Mouse (Mus musculus): Measurements from ENCODE around the gene Mrpl53. TPM values are rescaled to one million over a fixed set of nuclear protein-coding genes. Genes with fewer than 3 reads are reported as not detected.
A peak's percentile ranks its signal among the peaks of the same experiment; 100 is the strongest.

Mrpl53 gene
- polyA plus RNA-seq, 1 experiment = 91.1 TPM

- no peak for DNase-seq
- Histone ChIP-seq H3K4me1 (ENCODE audit: control insufficient read depth, insufficient read depth, low read length) (no peaks in the 10 kb centered on the region), H3K27me3 (replicated peaks; ENCODE audit: control insufficient read depth, insufficient read depth, low read length) (0 out of 2 replicates have a peak, but pooled peaks cover 1% of the 10 kb centered on the region), H3K36me3 (ENCODE audit: control insufficient read depth, insufficient read depth, low read length) (no peaks in the 10 kb centered on the region), H3K27ac (ENCODE audit: insufficient read depth, low read depth, low read length) (no peak overlapping the region), H3K4me3 (ENCODE audit: insufficient read depth, low read depth, low read length) (no peak overlapping the region)
- WGBS = 53% methylated on average over 5 of the region's 5 CpGs
- TF ChIP-seq CTCF (conservative IDR thresholded peaks at IDR 0.05; ENCODE audit: insufficient read depth, insufficient read length, low read depth, low read length) (no peak), POLR2A (IDR thresholded peaks at IDR 0.05; ENCODE audit: low read depth, low read length) (no peak)
Observed at GRCm38 (mm10) chr6:83083497-83083896, 25.3 kb upstream of the Mrpl53 start.

- no peak for TF ChIP-seq POLR2A (IDR thresholded peaks at IDR 0.05; ENCODE audit: low read depth, low read length)
- no peak for TF ChIP-seq CTCF (conservative IDR thresholded peaks at IDR 0.05; ENCODE audit: insufficient read depth, insufficient read length, low read depth, low read length)
- peak; percentile 39 for DNase-seq
- no peaks in the 10 kb centered on the region for H3K36me3 ChIP-seq (ENCODE audit: control insufficient read depth, insufficient read depth, low read length)
- H3K4me1 ChIP-seq (ENCODE audit: control insufficient read depth, insufficient read depth, low read length) = no peaks in the 10 kb centered on the region
- no peak overlapping the region for H3K27ac ChIP-seq (ENCODE audit: insufficient read depth, low read depth, low read length)
- 30% methylated on average over 6 of the region's 6 CpGs for WGBS
- 0 out of 2 replicates have a peak, but pooled peaks cover 1% of the 10 kb centered on the region for H3K27me3 ChIP-seq (replicated peaks; ENCODE audit: control insufficient read depth, insufficient read depth, low read length)
- H3K4me3 ChIP-seq (ENCODE audit: insufficient read depth, low read depth, low read length) = no peak overlapping the region
Observed at GRCm38 (mm10) chr6:83084477-83084876, 24.4 kb upstream of the Mrpl53 start.

GRCm38 (mm10) chr6:83086121-83087035 lies 22.5 kb upstream of the Mrpl53 start, which contains the start of gene Lbx2:
Gene Lbx2 (plus strand): TSS chr6:83086367.
- no peaks in the 10 kb centered on the region for H3K4me1 ChIP-seq (ENCODE audit: control insufficient read depth, insufficient read depth, low read length)
- H3K27ac ChIP-seq (ENCODE audit: insufficient read depth, low read depth, low read length) = peak within 1 kb of the TSS; percentile 40
- no peaks in the 10 kb centered on the region for H3K36me3 ChIP-seq (ENCODE audit: control insufficient read depth, insufficient read depth, low read length)
- 14% methylated on average over 42 of the region's 42 CpGs for WGBS
- no peak for TF ChIP-seq CTCF (conservative IDR thresholded peaks at IDR 0.05; ENCODE audit: insufficient read depth, insufficient read length, low read depth, low read length)
- no peak for TF ChIP-seq POLR2A (IDR thresholded peaks at IDR 0.05; ENCODE audit: low read depth, low read length)
- DNase-seq = no peak
- peak within 1 kb of the TSS; percentile 48 for H3K4me3 ChIP-seq (ENCODE audit: insufficient read depth, low read depth, low read length)
- 0 out of 2 replicates have a peak, but pooled peaks cover 1% of the 10 kb centered on the region for H3K27me3 ChIP-seq (replicated peaks; ENCODE audit: control insufficient read depth, insufficient read depth, low read length)

- Histone ChIP-seq H3K36me3 (ENCODE audit: control insufficient read depth, insufficient read depth, low read length) (no peaks in the 10 kb centered on the region), H3K4me1 (ENCODE audit: control insufficient read depth, insufficient read depth, low read length) (no peaks in the 10 kb centered on the region), H3K4me3 (ENCODE audit: insufficient read depth, low read depth, low read length) (peak overlapping the region; percentile 48), H3K27ac (ENCODE audit: insufficient read depth, low read depth, low read length) (peak overlapping the region; percentile 40), H3K27me3 (replicated peaks; ENCODE audit: control insufficient read depth, insufficient read depth, low read length) (0 out of 2 replicates have a peak, but pooled peaks cover 1% of the 10 kb centered on the region)
- WGBS = 23% methylated on average over 47 of the region's 47 CpGs
- TF ChIP-seq POLR2A (IDR thresholded peaks at IDR 0.05; ENCODE audit: low read depth, low read length) (no peak), CTCF (conservative IDR thresholded peaks at IDR 0.05; ENCODE audit: insufficient read depth, insufficient read length, low read depth, low read length) (no peak)
- peak; percentile 65 for DNase-seq
Observed at GRCm38 (mm10) chr6:83087205-83087925, 21.5 kb upstream of the Mrpl53 start.

- WGBS = 47% methylated on average over 9 of the region's 9 CpGs
- TF ChIP-seq POLR2A (IDR thresholded peaks at IDR 0.05; ENCODE audit: low read depth, low read length) (no peak), CTCF (conservative IDR thresholded peaks at IDR 0.05; ENCODE audit: insufficient read depth, insufficient read length, low read depth, low read length) (no peak)
- peak overlapping the region; percentile 48 for H3K4me3 ChIP-seq (ENCODE audit: insufficient read depth, low read depth, low read length)
Observed at GRCm38 (mm10) chr6:83087926-83088260, 20.9 kb upstream of the Mrpl53 start.

GRCm38 (mm10) chr6:83092416-83093127 lies 16.3 kb upstream of the Mrpl53 start:
- 0 out of 2 replicates have a peak overlapping the region, but pooled peaks have one; percentile 17 for H3K27ac ChIP-seq (ENCODE audit: insufficient read depth, low read depth, low read length)

More at GRCm38 (mm10) chr6:83087926-83088260, 20.9 kb upstream of the Mrpl53 start:
- Histone ChIP-seq H3K27ac (ENCODE audit: insufficient read depth, low read depth, low read length) (0 out of 2 replicates have a peak overlapping the region, but pooled peaks have one; percentile 40), H3K36me3 (ENCODE audit: control insufficient read depth, insufficient read depth, low read length) (no peaks in the 10 kb centered on the region), H3K4me1 (ENCODE audit: control insufficient read depth, insufficient read depth, low read length) (0 out of 2 replicates have a peak, but pooled peaks cover 3% of the 10 kb centered on the region), H3K27me3 (replicated peaks; ENCODE audit: control insufficient read depth, insufficient read depth, low read length) (0 out of 2 replicates have a peak, but pooled peaks cover 1% of the 10 kb centered on the region)
- no peak for DNase-seq

More at GRCm38 (mm10) chr6:83092416-83093127, 16.3 kb upstream of the Mrpl53 start:
- WGBS = 17% methylated on average over 6 of the region's 6 CpGs
- H3K4me1 ChIP-seq (ENCODE audit: control insufficient read depth, insufficient read depth, low read length) = 0 out of 2 replicates have a peak, but pooled peaks cover 3% of the 10 kb centered on the region
- peak; percentile 59 for DNase-seq
- H3K4me3 ChIP-seq (ENCODE audit: insufficient read depth, low read depth, low read length) = no peak overlapping the region
- no peaks in the 10 kb centered on the region for H3K27me3 ChIP-seq (replicated peaks; ENCODE audit: control insufficient read depth, insufficient read depth, low read length)
- no peaks in the 10 kb centered on the region for H3K36me3 ChIP-seq (ENCODE audit: control insufficient read depth, insufficient read depth, low read length)
- TF ChIP-seq CTCF (conservative IDR thresholded peaks at IDR 0.05; ENCODE audit: insufficient read depth, insufficient read length, low read depth, low read length) (no peak), POLR2A (IDR thresholded peaks at IDR 0.05; ENCODE audit: low read depth, low read length) (no peak)

Data from kidney, adult 2 months (tissue).